Mouse (Mus musculus) spleen, adult 2 months (tissue): ENCODE results near the gene Nsun3. TPM values are rescaled to one million over a fixed set of nuclear protein-coding genes. Genes with fewer than 3 reads are reported as not detected.
"Not testable (repeated sequence)": the region's sequence is repeated elsewhere in the genome, so short reads cannot be mapped to it uniquely, and the experiment has no call there.

Experiments used
- DNase-seq, 2 experiments: peaks; one replicate each; pipeline versions ENCODE4 v3.0.0 to v3.0.0-alpha.2; 2012 to 2021; ENCODE audit warnings: low spot score in 2 of 2, low read depth in 1 of 2
- H3K27ac ChIP-seq: fragments of 200-500 bp; 2 replicates; pipeline ENCODE4 v1.5.1; 2012; ENCODE audit warnings: low read length, inconsistent platforms; ENCODE audit not compliant: insufficient read depth
- H3K27me3 ChIP-seq: fragments of 200-500 bp; 2 replicates; pipeline ENCODE4 v1.6.1; 2012; ENCODE audit warnings: mild to moderate bottlenecking, moderate library complexity, low read length, inconsistent platforms; ENCODE audit not compliant: control insufficient read depth, insufficient read depth
- H3K36me3 ChIP-seq: fragments of 200-500 bp; 2 replicates; pipeline ENCODE4 v1.6.1; 2012; ENCODE audit warnings: mild to moderate bottlenecking, low read length, inconsistent platforms; ENCODE audit not compliant: control insufficient read depth, insufficient read depth
- H3K4me1 ChIP-seq: fragments of 200-500 bp; 2 replicates; pipeline ENCODE4 v1.6.1; 2011; ENCODE audit warnings: inconsistent platforms; ENCODE audit not compliant: control insufficient read depth, insufficient read depth, insufficient read length
- H3K4me3 ChIP-seq: fragments of 200-500 bp; 2 replicates; pipeline ENCODE4 v1.5.1; 2011; ENCODE audit warnings: mild to moderate bottlenecking, inconsistent platforms; ENCODE audit not compliant: insufficient read depth, insufficient read length; ENCODE audit errors: extremely low read depth
- CTCF ChIP-seq: fragments of 200-500 bp; IDR thresholded peaks from 2 replicates; pipeline ENCODE4 v1.5.1; 2011; ENCODE audit warnings: mild to moderate bottlenecking, inconsistent platforms; ENCODE audit not compliant: insufficient read depth, insufficient read length, insufficient replicate concordance; ENCODE audit errors: extremely low read depth
- POLR2A ChIP-seq: fragments of 200-500 bp; IDR thresholded peaks from 2 replicates; pipeline ENCODE4 v1.6.1; 2011; ENCODE audit warnings: low read depth, low read length, inconsistent platforms
- WGBS: fragments of 180-500 bp; shearing (Covaris S2); methylation state at CpG from one replicate; pipeline ENCODE4 v1.1.7; 2018; 5-methylcytosine and 5-hydroxymethylcytosine counted together
- polyA plus RNA-seq: library from polyadenylated mRNA; depleted of rRNA; stranded (reverse); fragments of >200 nt; gene quantifications from 2 replicates; pipeline ENCODE4 v1.2.3, GENCODE M21; 2012

Gene Nsun3
- polyA plus RNA-seq, 1 experiment = 4.9 TPM

DNA sequence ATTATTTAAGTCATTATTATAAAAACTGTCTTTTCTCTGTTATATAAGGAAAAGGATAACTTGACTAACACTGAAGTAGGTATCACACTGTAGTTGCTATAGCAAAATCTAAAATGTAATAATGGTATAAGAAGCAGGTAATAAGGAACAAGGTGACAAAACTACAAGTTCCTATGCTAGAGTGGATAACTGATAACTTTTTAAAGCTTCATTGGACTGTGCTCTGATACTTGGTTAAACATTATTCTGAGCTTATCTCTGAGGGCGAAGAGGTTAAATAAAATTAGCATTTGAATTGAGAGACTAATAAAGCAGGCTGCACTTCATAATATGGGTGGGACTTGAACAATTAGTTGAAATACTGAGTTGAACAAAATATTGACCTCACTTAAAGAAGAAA lies 33.0 kb downstream of the Nsun3 start:
- WGBS = 97% methylated on average over 1 of the region's 1 CpGs
- H3K27me3 ChIP-seq = no peaks in the 10 kb centered on the region
- TF ChIP-seq CTCF (no peak), POLR2A (no peak)
- no peaks in the 10 kb centered on the region for H3K4me1 ChIP-seq
- peaks cover 1% of the 10 kb centered on the region for H3K36me3 ChIP-seq
- no peak overlapping the region for H3K4me3 ChIP-seq
- H3K27ac ChIP-seq = no peak overlapping the region
- DNase-seq = no peak

DNA sequence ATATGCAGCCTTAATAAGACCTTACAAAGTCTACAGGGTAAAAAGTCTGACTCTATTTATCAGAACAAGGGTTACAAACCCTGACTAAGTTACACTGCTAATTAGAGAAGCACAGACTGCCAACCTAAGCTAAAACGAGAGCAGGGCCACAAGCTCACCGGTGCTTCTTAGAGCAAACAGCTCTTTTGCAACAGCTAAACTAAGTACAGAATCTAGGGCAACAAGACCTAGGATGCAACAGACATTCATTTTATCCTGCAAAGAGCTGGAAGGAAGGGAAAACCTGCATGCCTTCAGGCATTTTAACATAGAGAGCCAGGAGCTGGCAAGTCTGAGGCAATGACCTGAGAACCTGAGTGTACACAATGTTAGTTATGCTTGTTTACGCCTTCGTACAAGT lies 33.5 kb downstream of the Nsun3 start:
- no peak for DNase-seq
- Histone ChIP-seq H3K27ac (no peak overlapping the region), H3K4me1 (no peaks in the 10 kb centered on the region), H3K4me3 (no peak overlapping the region), H3K27me3 (no peaks in the 10 kb centered on the region), H3K36me3 (peaks cover 1% of the 10 kb centered on the region)
- 91% methylated on average over 4 of the region's 4 CpGs for WGBS
- no peak for TF ChIP-seq CTCF
- TF ChIP-seq POLR2A = no peak

DNA sequence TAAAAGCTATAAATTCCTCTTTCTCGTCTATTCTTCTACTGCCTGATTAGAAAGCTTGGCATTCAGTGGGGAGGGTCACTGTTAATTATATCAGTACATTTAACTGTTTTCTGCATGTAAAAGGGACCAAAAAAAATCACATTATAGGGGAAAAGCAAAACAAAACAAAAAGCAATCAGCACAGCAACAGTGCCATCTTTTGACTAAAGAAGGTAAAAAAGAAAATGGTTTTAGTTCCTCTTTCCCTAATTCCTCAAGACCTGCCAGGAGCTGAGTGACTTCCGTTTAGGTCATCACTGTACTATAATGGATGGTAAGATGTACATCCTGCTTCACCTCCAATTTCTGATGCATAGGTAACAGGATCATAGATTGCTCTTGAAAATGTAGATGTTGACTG lies 40.7 kb downstream of the Nsun3 start:
- Histone ChIP-seq H3K36me3 (peaks cover 4% of the 10 kb centered on the region), H3K27me3 (no peaks in the 10 kb centered on the region), H3K4me3 (no peak overlapping the region), H3K4me1 (no peaks in the 10 kb centered on the region), H3K27ac (no peak overlapping the region)
- 58% methylated on average over 2 of the region's 2 CpGs for WGBS
- DNase-seq = no peak
- TF ChIP-seq CTCF (no peak), POLR2A (no peak)

DNA sequence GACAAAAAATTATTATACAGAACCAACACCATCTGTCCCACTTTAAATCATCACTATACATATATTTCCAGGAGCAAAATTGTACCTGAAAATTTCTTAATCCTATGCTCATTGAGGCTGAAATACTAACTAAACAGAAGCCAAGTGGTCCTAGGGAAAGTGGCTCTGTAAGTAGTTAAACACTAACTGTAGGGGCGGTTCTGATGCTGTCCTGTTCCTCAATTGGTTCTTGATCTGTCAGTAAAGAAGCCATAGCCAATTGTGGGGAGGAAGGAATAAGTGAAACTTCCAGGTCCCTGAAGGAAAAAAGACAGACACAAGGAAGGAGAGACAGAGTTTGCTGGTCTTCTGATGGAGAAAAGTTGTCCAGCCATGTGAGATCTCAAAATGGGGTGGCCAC lies 52.3 kb downstream of the Nsun3 start:
- no peak for DNase-seq
- H3K4me1 ChIP-seq = no peaks in the 10 kb centered on the region
- no peaks in the 10 kb centered on the region for H3K27me3 ChIP-seq
- no peak overlapping the region for H3K4me3 ChIP-seq
- H3K36me3 ChIP-seq = peaks cover 10% of the 10 kb centered on the region
- H3K27ac ChIP-seq = no peak overlapping the region
- 97% methylated on average over 1 of the region's 1 CpGs for WGBS
- no peak for TF ChIP-seq CTCF
- no peak for TF ChIP-seq POLR2A

DNA sequence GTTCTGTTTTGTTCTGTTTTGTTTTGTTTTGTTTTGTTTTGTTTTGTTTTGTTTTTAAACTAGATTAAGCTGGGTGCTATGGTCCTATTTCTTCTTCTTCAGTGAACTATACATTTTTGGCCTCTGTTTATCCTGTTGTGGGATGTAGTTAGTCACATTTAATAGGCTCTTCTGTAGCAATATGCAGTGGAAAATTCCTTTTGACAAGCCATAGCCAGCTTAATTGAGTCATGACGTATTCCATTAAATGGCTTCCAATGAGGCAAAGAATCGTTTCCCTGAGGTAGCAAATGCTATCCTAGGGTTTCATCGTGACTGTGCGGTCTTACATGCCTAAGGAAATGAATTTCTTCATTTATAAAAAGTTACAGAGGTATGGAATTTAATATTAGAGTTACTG lies 56.3 kb downstream of the Nsun3 start:
- 91% methylated on average over 4 of the region's 4 CpGs for WGBS
- TF ChIP-seq POLR2A (no peak), CTCF (no peak)
- no peak for DNase-seq
- no peak overlapping the region for H3K27ac ChIP-seq
- no peak overlapping the region for H3K4me3 ChIP-seq
- peaks cover 8% of the 10 kb centered on the region for H3K36me3 ChIP-seq
- no peaks in the 10 kb centered on the region for H3K4me1 ChIP-seq
- no peaks in the 10 kb centered on the region for H3K27me3 ChIP-seq

DNA sequence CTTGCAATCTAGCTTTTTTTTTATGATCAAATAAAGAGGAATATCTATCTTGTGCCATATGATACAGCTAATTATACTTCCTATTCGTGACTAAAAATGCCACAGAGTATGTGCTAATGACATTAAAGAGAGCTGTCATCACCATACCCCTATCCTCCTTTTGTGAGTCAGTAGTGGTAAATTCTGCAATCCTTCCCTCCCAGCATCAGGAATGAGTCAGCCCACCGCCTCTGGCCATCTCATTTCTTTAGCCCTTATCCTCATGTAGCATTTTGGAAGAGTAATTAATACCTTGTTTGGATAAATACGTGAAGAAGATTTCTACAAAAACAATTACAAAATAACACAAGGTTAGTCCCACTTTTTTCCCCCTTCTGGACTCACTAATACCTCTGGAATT lies 56.8 kb downstream of the Nsun3 start:
- no peak for TF ChIP-seq POLR2A
- no peak for TF ChIP-seq CTCF
- 89% methylated on average over 3 of the region's 3 CpGs for WGBS
- H3K4me1 ChIP-seq = no peaks in the 10 kb centered on the region
- no peak overlapping the region for H3K4me3 ChIP-seq
- H3K27me3 ChIP-seq = no peaks in the 10 kb centered on the region
- no peak for DNase-seq
- H3K27ac ChIP-seq = no peak overlapping the region
- H3K36me3 ChIP-seq = peaks cover 4% of the 10 kb centered on the region

DNA sequence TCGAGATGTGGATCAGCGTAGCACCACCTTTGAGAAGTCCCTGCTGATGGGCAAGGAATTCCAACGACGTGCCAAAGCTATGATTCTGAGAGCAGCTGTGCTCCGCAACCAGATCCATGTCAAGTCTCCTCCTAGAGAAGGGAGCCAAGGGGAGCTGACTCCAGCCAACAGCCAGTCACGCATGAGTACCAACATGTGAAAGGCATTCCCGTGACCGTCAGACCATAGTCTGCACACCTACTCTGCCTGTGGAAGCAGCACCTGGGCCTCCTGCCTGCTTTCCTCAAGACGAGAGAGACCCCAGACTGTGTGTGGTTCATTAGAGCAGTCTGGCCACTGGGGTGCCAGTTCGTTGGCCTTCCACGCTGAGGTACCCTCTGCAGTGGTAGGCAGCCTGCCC lies 68.4 kb downstream of the Nsun3 start:
- WGBS = 91% methylated on average over 9 of the region's 11 CpGs
- not testable (repeated sequence) for H3K36me3 ChIP-seq, H3K4me1 ChIP-seq, H3K27ac ChIP-seq, DNase-seq, H3K27me3 ChIP-seq, H3K4me3 ChIP-seq
